In the genomic region with DNA sequence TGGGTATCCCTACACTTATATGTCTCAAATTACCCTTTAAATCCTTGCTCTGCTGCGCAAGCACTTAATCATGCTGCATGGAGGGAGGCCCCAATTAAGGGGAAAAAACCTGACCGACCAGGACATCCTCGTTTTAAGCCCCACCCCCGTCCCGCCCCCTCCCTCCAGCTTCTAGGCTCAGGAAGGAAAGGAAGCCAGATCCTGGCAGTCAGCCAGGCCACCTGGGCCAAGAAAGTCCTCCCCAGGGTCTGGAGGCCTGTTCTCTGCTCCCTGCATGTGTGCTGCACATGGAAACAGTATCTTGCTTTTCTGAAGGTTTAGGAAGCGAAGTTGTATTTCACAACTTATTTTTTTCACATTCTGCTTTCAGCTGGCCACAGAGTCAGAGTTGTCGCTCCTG, we compare ENCODE assay signal across 8 mouse cellular contexts. TPM values are rescaled to one million over a fixed set of nuclear protein-coding genes. Genes with fewer than 3 reads are reported as not detected.
DNase-seq lines count a peak whose midpoint lies in the region; ATAC-seq and TF ChIP-seq lines count a peak whose summit lies in the region.

Shb (minus strand) TSS at position 96 of the 400 bp plus-strand sequence.

- peak in 1 of 2 experiments; percentile 88 for DNase-seq in left cerebral cortex, postnatal 10 days (ENCODE audit: extremely low spot score in 1 of 2, low spot score in 2 of 2)
- no peak for DNase-seq in left cerebral cortex, adult 11 months (ENCODE audit: low spot score)
- DNase-seq in brain, adult 2 months (ENCODE audit: low read depth, low spot score) = peak; percentile 63
- peak; percentile 71 to 84 for DNase-seq in gastrocnemius, postnatal 4 days (ENCODE audit: low spot score in 2 of 2)
- DNase-seq in intestine, embryonic 14.5 days (ENCODE audit: low spot score) = peak; percentile 87
- DNase-seq in liver, adult 2 months (ENCODE audit: extremely low read depth, low read depth, low spot score) = peak; percentile 81
- peak; percentile 49 for DNase-seq in neural tube, embryonic 10.5 days (ENCODE audit: extremely low spot score, low spot score)
- peak; percentile 70 for DNase-seq in urinary bladder, postnatal 25 days (ENCODE audit: low spot score)

- peak within 1 kb of the TSS; percentile 81 for H3K4me3 ChIP-seq in intestine, embryonic 14.5 days (ENCODE audit: low read depth, low read length)
- H3K4me3 ChIP-seq in liver, adult 2 months (ENCODE audit: insufficient read depth, low read depth, low read length) = no peak within 1 kb of the TSS; the same call in 1 of the 2 replicates

- H3K9me3 ChIP-seq in intestine, embryonic 14.5 days (ENCODE audit: control insufficient read depth, low read length) = no peaks in the 10 kb centered on the region

- TF ChIP-seq POLR2A in liver, adult 2 months (IDR thresholded peaks at IDR 0.05; ENCODE audit: extremely low read depth, insufficient read depth, low read length) = no peak

- peaks cover 31% of the 10 kb centered on the region for H3K4me1 ChIP-seq in intestine, embryonic 14.5 days (replicated peaks; ENCODE audit: control insufficient read depth, insufficient read depth, low read length)
- peaks cover 11% of the 10 kb centered on the region for H3K4me1 ChIP-seq in liver, adult 2 months (ENCODE audit: control insufficient read depth, insufficient read depth, low read length)

- 0 out of 2 replicates have a peak within 1 kb of the TSS, but pooled peaks have one; percentile 20 for H3K9ac ChIP-seq in intestine, embryonic 14.5 days (ENCODE audit: low read length)
- peak within 1 kb of the TSS; percentile 7; the same call in 1 of the 2 replicates for H3K9ac ChIP-seq in liver, adult 2 months (ENCODE audit: low read depth, low read length)

- H3K4me2 ChIP-seq in intestine, embryonic 14.5 days (ENCODE audit: low read length) = peak within 1 kb of the TSS; percentile 96

- H3K79me2 ChIP-seq in liver, adult 2 months (ENCODE audit: control insufficient read depth, insufficient read depth, low read length) = peaks cover 27% of the 10 kb centered on the region

- no peak for ATAC-seq in intestine, embryonic 14.5 days (replicated peaks; ENCODE audit: low FRiP score, low TSS enrichment, low read depth)

- no peak for TF ChIP-seq CTCF in liver, adult 2 months (IDR thresholded peaks at IDR 0.05; ENCODE audit: low read depth, low read length)

- WGBS in intestine, embryonic 14.5 days = 6% methylated on average over 7 of the region's 7 CpGs
- WGBS in liver, adult 2 months = 9% methylated on average over 7 of the region's 7 CpGs

- no peaks in the 10 kb centered on the region for H3K27me3 ChIP-seq in intestine, embryonic 14.5 days (replicated peaks; ENCODE audit: control insufficient read depth, insufficient read depth, low read length)
- H3K27me3 ChIP-seq in liver, adult 2 months (ENCODE audit: control insufficient read depth, insufficient read depth, low read length) = no peaks in the 10 kb centered on the region

- intact Hi-C loops in left cerebral cortex, postnatal 10 days (cut with DNase I) = no loop called here

- no peaks in the 10 kb centered on the region for H3K36me3 ChIP-seq in intestine, embryonic 14.5 days (ENCODE audit: control insufficient read depth, insufficient read depth, low read length)
- no peaks in the 10 kb centered on the region for H3K36me3 ChIP-seq in liver, adult 2 months (ENCODE audit: control insufficient read depth, insufficient read depth, low read length)

- H3K27ac ChIP-seq in intestine, embryonic 14.5 days (ENCODE audit: low read depth) = peak within 1 kb of the TSS; percentile 95
- peak within 1 kb of the TSS; percentile 47 for H3K27ac ChIP-seq in liver, adult 2 months (replicated peaks; ENCODE audit: insufficient read depth, low read depth, low read length)

RNA-seq across cellular contexts. Expression of gene Shb, which starts in this region (rescaled TPM):
- total RNA-seq in left cerebral cortex, postnatal 10 days (2021) = 10 to 100 TPM; 13.1 to 18.7 TPM
- 10 to 100 TPM; 16.8 to 23.5 TPM for total RNA-seq in gastrocnemius, postnatal 4 days (2021)
- 5.3 and 7.3 TPM in 2 replicates for polyA plus RNA-seq in intestine, embryonic 14.5 days (2014; fragmentation: Nextera tagmentation; extraction: Ambion mirVana)
- total RNA-seq in liver, adult 2 months (2014; rRNA removed) = 16.1 and 17.1 TPM in 2 replicates
- 42.1 and 65.7 TPM in 2 replicates for polyA plus RNA-seq in liver, adult 2 months (2012; rRNA removed)
